In genomic region chr11:45881026-45881682, GRCm38 (mm10) we compare ENCODE assay signal across 9 mouse cellular contexts. TPM values are rescaled to one million over a fixed set of nuclear protein-coding genes. Genes with fewer than 3 reads are reported as not detected.
DNase-seq lines count a peak whose midpoint lies in the region; ATAC-seq and TF ChIP-seq lines count a peak whose summit lies in the region.
"Had no signal": no experiment of that assay in that cellular context is flagged by ENCODE, and none has a peak within 500 bp of the region (broad histone marks: within the 10 kb centered on the region; RNA-seq: fewer than 3 reads in every experiment).

No protein-coding gene starts in this region.

- peak; percentile 69 for TF ChIP-seq CTCF in lung, postnatal 0 days (IDR thresholded peaks at IDR 0.05)

- 65% methylated on average over 6 of the region's 6 CpGs for WGBS in forebrain, embryonic 11.5 days
- WGBS in forebrain, embryonic 10.5 days = 83% methylated on average over 6 of the region's 6 CpGs
- 76% methylated on average over 6 of the region's 6 CpGs for WGBS in heart, embryonic 11.5 days (ENCODE audit: insufficient replicate concordance)
- WGBS in kidney, embryonic 16.5 days = 51% methylated on average over 6 of the region's 6 CpGs
- WGBS in lung, postnatal 0 days = 29% methylated on average over 6 of the region's 6 CpGs

- DNase-seq in forebrain, embryonic 11.5 days (ENCODE audit: low spot score) = no peak
- no peak for DNase-seq in forebrain, embryonic 10.5 days (ENCODE audit: extremely low spot score, low spot score)
- DNase-seq in CD4-positive helper T cell, adult 2 months (ENCODE audit: low read depth, low spot score) = peak; percentile 25
- DNase-seq in cerebellum, postnatal 14 days = peak; percentile 56 to 61
- DNase-seq in lung, postnatal 0 days (ENCODE audit: low spot score) = peak; percentile 88
- peak; percentile 36 for DNase-seq in splenic B cell, adult 2 months (ENCODE audit: low read depth, low spot score)

- 0 out of 2 replicates have a peak, but pooled peaks have one; percentile 28 for ATAC-seq in forebrain, embryonic 11.5 days (replicated peaks; ENCODE audit: low FRiP score)
- no peak for ATAC-seq in heart, embryonic 11.5 days (replicated peaks; ENCODE audit: insufficient number of reproducible peaks, low FRiP score, low TSS enrichment)
- ATAC-seq in kidney, embryonic 16.5 days (ENCODE audit: low FRiP score, low TSS enrichment) = peak; percentile 32; the same call in 1 of the 2 replicates
- peak; percentile 37 for ATAC-seq in lung, postnatal 0 days

- no peaks in the 10 kb centered on the region for H3K27me3 ChIP-seq in forebrain, embryonic 11.5 days (ENCODE audit: control insufficient read depth, insufficient read depth, low read length)
- H3K27me3 ChIP-seq in forebrain, embryonic 10.5 days (ENCODE audit: poor library complexity, severe bottlenecking) = no peaks in the 10 kb centered on the region
- H3K27me3 ChIP-seq in heart, embryonic 11.5 days (ENCODE audit: control insufficient read depth, insufficient read depth, low read length) = no peaks in the 10 kb centered on the region
- H3K27me3 ChIP-seq in kidney, embryonic 16.5 days (ENCODE audit: insufficient read depth, low read length) = no peaks in the 10 kb centered on the region
- H3K27me3 ChIP-seq in lung, postnatal 0 days (replicated peaks; ENCODE audit: insufficient read depth, low read length) = no peaks in the 10 kb centered on the region
- H3K27me3 ChIP-seq in splenic B cell, adult 2 months (ENCODE audit: control insufficient read depth, insufficient read depth, low read length, poor library complexity, severe bottlenecking) = no peaks in the 10 kb centered on the region

- TF ChIP-seq EP300 in lung, postnatal 0 days (IDR thresholded peaks at IDR 0.05) = no peak

- H3K9ac ChIP-seq in forebrain, embryonic 11.5 days (ENCODE audit: low read length) = no peak overlapping the region
- no peak overlapping the region for H3K9ac ChIP-seq in heart, embryonic 11.5 days (ENCODE audit: low read depth, low read length)
- no peak overlapping the region for H3K9ac ChIP-seq in kidney, embryonic 16.5 days (replicated peaks; ENCODE audit: low read length)
- no peak overlapping the region for H3K9ac ChIP-seq in lung, postnatal 0 days (replicated peaks; ENCODE audit: low read depth)

- peak overlapping the region; percentile 37; the same call in 1 of the 2 replicates for H3K27ac ChIP-seq in forebrain, embryonic 11.5 days (ENCODE audit: low read depth, low read length)
- H3K27ac ChIP-seq in forebrain, embryonic 10.5 days = no peak overlapping the region; the same call in 1 of the 2 replicates
- H3K27ac ChIP-seq in heart, embryonic 11.5 days (ENCODE audit: low read depth, low read length) = peak overlapping the region; percentile 17; the same call in 1 of the 2 replicates
- peak overlapping the region; percentile 44 for H3K27ac ChIP-seq in kidney, embryonic 16.5 days (ENCODE audit: low read length)
- no peak overlapping the region for H3K27ac ChIP-seq in lung, postnatal 0 days (ENCODE audit: low read length)

- no peak overlapping the region for H3K4me3 ChIP-seq in forebrain, embryonic 11.5 days (ENCODE audit: low read depth, low read length)
- no peak overlapping the region for H3K4me3 ChIP-seq in forebrain, embryonic 10.5 days
- no peak overlapping the region for H3K4me3 ChIP-seq in heart, embryonic 11.5 days (ENCODE audit: low read depth, low read length)
- H3K4me3 ChIP-seq in kidney, embryonic 16.5 days (ENCODE audit: low read length) = no peak overlapping the region
- H3K4me3 ChIP-seq in lung, postnatal 0 days (ENCODE audit: low read depth, low read length) = no peak overlapping the region

- H3K4me2 ChIP-seq in forebrain, embryonic 11.5 days (ENCODE audit: low read depth, low read length, severe bottlenecking) = no peak overlapping the region
- H3K4me2 ChIP-seq in heart, embryonic 11.5 days = no peak overlapping the region
- H3K4me2 ChIP-seq in kidney, embryonic 16.5 days (replicated peaks; ENCODE audit: low read depth, low read length) = no peak overlapping the region
- no peak overlapping the region for H3K4me2 ChIP-seq in lung, postnatal 0 days (replicated peaks; ENCODE audit: low read depth, low read length)

- H3K4me1 ChIP-seq in forebrain, embryonic 11.5 days (replicated peaks; ENCODE audit: control insufficient read depth, insufficient read depth, low read length) = peaks cover 2% of the 10 kb centered on the region
- H3K4me1 ChIP-seq in forebrain, embryonic 10.5 days = peaks cover 25% of the 10 kb centered on the region; the same call in 1 of the 2 replicates
- H3K4me1 ChIP-seq in heart, embryonic 11.5 days (ENCODE audit: control insufficient read depth, insufficient read depth, low read length) = peaks cover 32% of the 10 kb centered on the region
- H3K4me1 ChIP-seq in kidney, embryonic 16.5 days (ENCODE audit: insufficient read depth, low read length) = peaks cover 35% of the 10 kb centered on the region
- H3K4me1 ChIP-seq in lung, postnatal 0 days (ENCODE audit: insufficient read depth, low read depth, low read length) = peaks cover 16% of the 10 kb centered on the region

- H3K9me3 ChIP-seq in forebrain, embryonic 11.5 days (ENCODE audit: control insufficient read depth, low read length) = no peaks in the 10 kb centered on the region
- H3K9me3 ChIP-seq in forebrain, embryonic 10.5 days = no peaks in the 10 kb centered on the region
- H3K9me3 ChIP-seq in heart, embryonic 11.5 days (replicated peaks; ENCODE audit: control insufficient read depth, low read length) = no peaks in the 10 kb centered on the region
- no peaks in the 10 kb centered on the region for H3K9me3 ChIP-seq in kidney, embryonic 16.5 days (ENCODE audit: low read length)
- no peaks in the 10 kb centered on the region for H3K9me3 ChIP-seq in lung, postnatal 0 days (ENCODE audit: low read length)
- H3K9me3 ChIP-seq: G1E had no signal

- H3K36me3 ChIP-seq in forebrain, embryonic 11.5 days (ENCODE audit: control insufficient read depth, insufficient read depth, low read length) = no peaks in the 10 kb centered on the region
- H3K36me3 ChIP-seq in forebrain, embryonic 10.5 days (replicated peaks) = peaks cover 21% of the 10 kb centered on the region
- H3K36me3 ChIP-seq in heart, embryonic 11.5 days (ENCODE audit: control insufficient read depth, insufficient read depth, low read length) = peaks cover 2% of the 10 kb centered on the region
- H3K36me3 ChIP-seq in kidney, embryonic 16.5 days (ENCODE audit: insufficient read depth, low read length) = peaks cover 19% of the 10 kb centered on the region
- H3K36me3 ChIP-seq in lung, postnatal 0 days (ENCODE audit: insufficient read depth, low read length) = no peaks in the 10 kb centered on the region
- H3K36me3 ChIP-seq in splenic B cell, adult 2 months (ENCODE audit: control insufficient read depth, insufficient read depth, low read length, poor library complexity, severe bottlenecking) = peaks cover under 1% of the 10 kb centered on the region; the same call in 1 of the 2 replicates

RNA-seq across cellular contexts. Expression of gene Clint1, which starts 29.3 kb away (rescaled TPM):
- polyA plus RNA-seq in forebrain, embryonic 11.5 days (2014; fragmentation: Nextera tagmentation; extraction: Ambion mirVana) = 64.0 and 67.2 TPM in 2 replicates
- polyA plus RNA-seq in forebrain, embryonic 10.5 days (2016; fragmentation: Nextera tagmentation; extraction: Ambion mirVana) = 62.8 and 64.2 TPM in 2 replicates
- polyA plus RNA-seq in heart, embryonic 11.5 days (2014; fragmentation: Nextera tagmentation; extraction: Ambion mirVana) = 49.2 and 57.9 TPM in 2 replicates
- 104 and 106 TPM in 2 replicates for polyA plus RNA-seq in kidney, embryonic 16.5 days (2015; fragmentation: Nextera tagmentation; extraction: Ambion mirVana)
- polyA plus RNA-seq in lung, postnatal 0 days (2015; fragmentation: Nextera tagmentation; extraction: Ambion mirVana) = 41.6 and 47.0 TPM in 2 replicates

Comparison
In these comparisons a context has a peak if more than half of its experiments do, and no peak if none do; other contexts are left out.
1. H3K27ac ChIP-seq: peak in forebrain, embryonic 11.5 days (single experiment), heart, embryonic 11.5 days (single experiment) and kidney, embryonic 16.5 days (single experiment); none in forebrain, embryonic 10.5 days (single experiment) and lung, postnatal 0 days (single experiment).
2. DNase-seq: peak in CD4-positive helper T cell, adult 2 months (single experiment), cerebellum, postnatal 14 days (2 of 2), lung, postnatal 0 days (single experiment) and splenic B cell, adult 2 months (single experiment); none in forebrain, embryonic 11.5 days (single experiment) and forebrain, embryonic 10.5 days (single experiment).